Mouse (Mus musculus): ENCODE results near the gene Dnmt3c. TPM values are rescaled to one million over a fixed set of nuclear protein-coding genes. Genes with fewer than 3 reads are reported as not detected.
A peak's percentile ranks its signal among the peaks of the same experiment; 100 is the strongest.
"Not testable (repeated sequence)": the region's sequence is repeated elsewhere in the genome, so short reads cannot be mapped to it uniquely, and the experiment has no call there.

Gene Dnmt3c
- not detected for total RNA-seq (2021)
- long read RNA-seq, experiment 1: 0 reads
- long read RNA-seq, experiment 2: 0 reads

DNA sequence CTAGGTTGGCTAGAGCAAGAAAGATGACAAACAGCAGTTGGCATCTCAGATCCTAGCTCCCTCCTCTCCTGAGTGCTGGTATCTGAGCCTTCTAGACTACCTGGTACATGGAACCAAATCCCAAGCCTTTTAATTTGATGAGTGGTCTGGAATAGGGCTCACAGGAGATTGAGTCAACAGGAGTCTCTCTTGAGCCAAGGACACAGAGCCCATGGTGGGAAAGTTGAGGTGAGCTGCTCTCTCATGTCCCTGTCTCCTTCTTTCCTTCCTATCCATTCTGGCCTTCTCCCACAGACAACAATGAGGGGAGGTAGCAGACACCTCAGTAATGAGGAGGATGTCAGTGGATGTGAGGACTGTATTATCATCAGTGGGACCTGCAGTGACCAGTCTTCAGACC lies at the start of gene Dnmt3c:
Gene Dnmt3c, plus strand, starts transcription at position 301 of the 400 bp plus-strand sequence.
- no peak for DNase-seq

DNA sequence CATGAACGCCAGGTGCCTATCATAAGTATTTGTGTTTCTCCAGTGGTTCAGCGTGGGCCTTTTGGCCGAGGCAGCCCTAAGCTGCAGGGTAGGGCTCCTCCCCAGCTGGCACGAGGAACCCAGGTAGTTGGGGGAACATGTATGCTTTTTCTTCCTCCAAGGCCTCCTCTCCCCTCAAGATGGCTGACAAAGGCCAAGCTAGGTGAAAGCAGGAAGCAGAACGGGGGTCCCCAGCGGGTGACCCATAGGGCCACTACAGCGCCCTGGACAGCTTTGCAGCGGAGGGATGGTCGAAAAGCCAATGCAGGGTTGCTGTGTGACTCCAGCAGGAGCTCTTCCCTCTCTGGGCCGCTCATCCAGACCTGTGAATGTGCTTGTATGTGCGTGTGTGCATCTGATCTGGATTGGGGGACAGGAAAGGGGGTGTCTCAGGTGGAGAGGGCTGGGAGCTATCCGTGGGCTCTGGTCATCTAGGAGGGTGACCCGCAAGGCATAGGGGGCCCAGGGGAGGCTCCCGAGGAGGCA lies 47.6 kb upstream of the Dnmt3c start:
- DNase-seq: no peak

DNA sequence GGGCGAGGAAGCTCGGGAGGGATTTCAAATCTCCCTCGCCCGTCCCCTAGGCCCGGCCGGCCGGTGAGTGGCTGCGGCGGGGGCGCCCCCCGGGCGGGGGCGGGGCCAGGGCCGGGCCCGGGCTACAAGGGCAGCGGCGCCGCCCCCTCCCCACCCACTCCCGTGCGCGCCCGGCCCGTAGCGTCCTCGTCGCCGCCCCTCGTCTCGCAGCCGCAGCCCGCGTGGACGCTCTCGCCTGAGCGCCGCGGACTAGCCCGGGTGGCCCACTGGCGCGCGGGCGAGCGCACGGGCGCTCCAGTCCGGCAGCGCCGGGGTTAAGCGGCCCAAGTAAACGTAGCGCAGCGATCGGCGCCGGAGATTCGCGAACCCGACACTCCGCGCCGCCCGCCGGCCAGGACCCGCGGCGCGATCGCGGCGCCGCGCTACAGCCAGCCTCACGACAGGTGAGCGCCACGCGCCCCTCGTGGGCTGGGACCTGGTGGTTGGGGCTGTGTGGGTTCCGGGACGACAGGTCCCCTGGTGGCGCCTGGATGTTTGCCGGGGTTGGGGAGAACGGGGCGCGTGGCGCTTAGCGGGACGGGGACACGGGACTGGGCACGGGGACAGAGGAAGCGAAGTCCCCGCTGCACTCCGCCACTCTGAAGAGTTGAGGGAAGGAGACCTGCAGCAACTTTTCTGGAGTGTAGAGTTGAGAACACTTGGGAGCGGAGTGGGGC lies 47.0 kb upstream of the Dnmt3c start, which contains the start of gene Dnmt3b:
Gene Dnmt3b, plus strand, starts transcription at position 153 of the 716 bp plus-strand sequence.
- DNase-seq: peak; percentile 68 to 83

DNA sequence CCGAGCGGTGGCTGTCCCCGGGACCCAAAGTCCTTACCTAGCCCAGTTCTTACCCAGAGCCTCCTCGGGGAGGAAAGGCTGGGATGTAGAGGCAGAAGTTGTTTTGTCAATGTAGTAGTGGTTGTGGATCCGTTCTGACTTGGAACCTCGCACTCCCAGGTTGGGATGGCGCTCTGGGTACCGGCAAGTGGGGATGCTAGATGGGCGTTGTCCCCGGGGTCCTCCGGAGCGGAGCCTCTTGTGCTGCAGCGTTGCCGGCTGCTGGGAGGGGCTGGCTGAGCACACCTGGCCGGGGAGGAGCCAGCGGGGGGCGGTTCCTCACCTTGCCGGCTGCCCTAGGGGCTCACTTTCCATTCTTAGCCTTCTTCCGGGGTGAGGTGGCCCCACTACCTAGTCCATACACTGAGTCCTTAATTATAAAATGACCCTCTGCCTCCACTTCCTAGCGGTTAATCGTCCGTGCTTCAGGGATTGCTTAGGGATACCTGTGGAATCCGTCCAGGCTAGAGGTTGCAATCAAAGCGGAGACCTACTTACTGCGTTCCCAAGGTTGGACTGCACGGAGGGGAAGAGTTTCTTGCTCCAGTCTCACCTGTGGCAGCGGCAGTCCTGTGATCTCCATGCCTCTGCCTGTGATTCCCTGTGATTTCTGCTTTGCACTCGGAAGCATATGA lies 46.3 kb upstream of the Dnmt3c start:
- peak in 1 of 2 experiments; percentile 18 for DNase-seq

DNA sequence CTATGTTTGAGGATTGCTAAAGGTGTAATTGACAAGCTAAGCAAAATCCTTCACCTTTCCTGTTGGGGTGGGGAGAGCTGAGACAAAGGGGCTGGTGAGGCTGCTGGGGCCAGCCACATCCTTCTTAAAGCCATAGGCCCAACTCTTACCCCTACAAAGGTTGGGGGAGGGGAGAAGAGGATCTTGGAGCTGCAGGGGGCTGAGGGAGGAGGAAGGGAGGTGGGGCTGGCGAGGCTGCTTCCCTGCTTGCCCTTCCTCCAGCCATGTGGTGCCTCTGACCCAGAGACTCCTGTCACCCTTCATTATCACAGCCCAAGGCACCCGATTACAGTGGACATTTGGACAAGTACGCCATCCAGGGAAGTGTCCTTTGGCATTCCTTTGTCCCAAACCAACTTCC lies 44.8 kb upstream of the Dnmt3c start:
- no peak for DNase-seq

DNA sequence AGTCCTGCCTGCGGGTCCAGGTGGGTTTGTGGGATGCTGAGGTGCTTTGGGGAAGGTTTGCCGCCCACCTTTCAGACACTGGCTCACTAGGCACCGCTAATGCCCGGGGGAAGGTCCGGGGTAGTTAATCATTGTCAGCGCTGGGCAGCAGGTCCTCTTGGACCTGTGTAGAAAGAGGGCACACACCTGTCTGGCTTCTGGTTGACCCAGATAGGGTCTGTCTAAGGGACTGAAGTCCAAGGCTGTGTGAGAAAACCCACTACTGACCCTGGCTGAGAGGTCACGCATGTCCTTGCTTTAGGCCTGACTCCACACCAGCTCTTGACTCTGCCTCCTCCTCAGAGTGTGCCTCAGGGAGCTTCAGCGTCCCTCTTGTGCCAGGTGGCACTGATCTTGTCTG lies 38.8 kb upstream of the Dnmt3c start:
- not testable (repeated sequence) for DNase-seq

DNA sequence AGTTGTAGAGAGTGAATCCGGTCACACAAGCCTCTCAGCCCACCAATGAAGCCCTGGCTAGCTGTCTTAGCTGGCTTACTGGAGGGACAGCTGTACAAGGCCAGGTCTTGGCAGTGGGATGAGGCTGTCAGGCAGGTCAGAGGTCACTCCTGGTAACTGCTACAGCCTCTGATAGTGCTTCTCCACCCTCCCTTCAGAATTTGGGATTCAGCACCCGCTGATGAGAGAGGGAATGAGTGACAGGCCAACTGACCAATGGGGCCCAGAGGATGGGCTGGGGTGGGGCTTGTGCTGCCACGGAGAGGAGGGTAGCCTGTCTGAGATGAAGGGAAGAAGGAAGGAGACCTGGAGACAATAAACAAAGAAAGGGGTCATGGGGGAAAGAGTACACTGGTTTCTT lies 35.8 kb upstream of the Dnmt3c start:
- DNase-seq: no peak

DNA sequence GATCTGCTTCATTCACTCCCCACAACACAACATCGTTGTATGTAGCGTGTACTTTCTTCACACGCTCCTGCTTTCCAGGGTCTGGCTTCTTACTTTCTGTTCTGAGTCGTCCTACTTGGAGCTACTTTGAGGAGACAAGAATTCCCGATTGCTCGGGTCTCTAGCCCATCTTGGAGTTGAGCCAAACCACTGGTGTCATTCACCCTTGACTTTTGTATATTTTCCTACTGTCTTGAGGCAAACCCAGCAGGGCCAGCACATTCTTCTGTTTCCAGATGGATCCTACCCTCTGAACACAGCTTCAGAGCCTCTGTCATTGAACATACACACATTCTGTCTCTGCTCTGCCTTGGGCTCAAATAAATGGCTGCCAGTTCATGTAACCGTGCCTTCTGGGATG lies 31.1 kb upstream of the Dnmt3c start:
- DNase-seq: no peak

DNA sequence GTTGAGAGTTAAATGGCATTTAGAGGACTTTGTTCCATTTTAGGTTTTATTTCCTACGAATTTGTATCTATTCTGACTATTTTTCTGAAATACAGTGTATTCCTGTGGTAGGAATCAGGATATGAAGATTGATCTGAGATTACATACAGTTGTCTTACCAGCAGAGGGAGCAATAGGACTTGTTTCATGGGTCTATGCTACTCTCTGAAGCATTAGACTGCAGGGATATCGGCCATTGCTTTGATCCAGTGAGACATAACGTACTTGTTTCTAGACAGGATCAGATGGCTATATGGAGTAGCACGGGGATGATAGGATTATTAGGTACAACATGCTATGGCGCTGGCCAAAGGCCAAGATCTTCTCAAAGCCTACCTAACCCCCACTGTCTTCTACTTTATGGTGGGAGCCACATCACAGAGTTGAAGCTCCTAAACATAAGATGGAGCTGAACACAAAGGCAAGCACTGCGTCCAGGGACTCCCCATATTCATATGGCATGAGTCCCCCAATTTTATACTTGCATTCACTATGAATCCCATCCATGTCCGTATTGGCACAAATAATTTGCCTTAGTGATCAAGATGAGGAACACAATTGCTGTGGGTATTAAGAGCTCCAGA lies 27.6 kb upstream of the Dnmt3c start:
- DNase-seq: no peak

DNA sequence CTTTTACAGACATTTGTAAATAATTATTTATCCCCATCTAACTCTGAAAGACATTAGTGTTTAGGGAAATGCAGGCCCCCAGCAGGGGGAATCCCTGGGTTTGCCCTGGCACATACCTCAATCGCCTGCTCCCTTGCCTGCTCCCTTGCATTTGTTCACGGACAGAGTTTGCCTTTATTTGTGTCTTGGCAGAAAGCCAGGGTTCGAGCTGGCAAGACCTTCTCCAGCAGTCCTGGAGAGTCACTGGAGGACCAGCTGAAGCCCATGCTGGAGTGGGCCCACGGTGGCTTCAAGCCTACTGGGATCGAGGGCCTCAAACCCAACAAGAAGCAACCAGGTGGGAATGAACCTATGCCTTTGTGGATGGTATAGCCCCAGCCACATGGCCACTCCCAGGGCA lies 26.3 kb upstream of the Dnmt3c start:
- peak; percentile 10 to 13 for DNase-seq

DNA sequence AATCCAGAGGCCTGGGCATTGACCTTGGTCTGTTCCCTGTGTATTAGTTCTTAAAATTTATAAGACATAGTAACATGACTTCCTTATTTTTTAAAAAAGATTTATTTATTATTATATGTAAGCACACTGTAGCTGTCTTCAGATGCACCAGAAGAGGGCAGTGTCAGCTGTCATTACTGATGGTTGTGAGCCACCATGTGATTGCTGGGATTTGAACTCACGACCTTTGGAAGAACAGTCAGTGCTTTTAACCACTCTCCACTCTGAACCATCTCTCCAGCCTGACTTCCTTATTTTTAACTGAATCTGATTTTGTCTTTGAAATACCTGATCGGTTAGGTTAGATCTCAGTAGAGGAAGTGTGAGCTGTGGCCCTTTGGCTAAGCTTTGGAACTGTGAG lies 23.8 kb upstream of the Dnmt3c start:
- DNase-seq: no peak

DNA sequence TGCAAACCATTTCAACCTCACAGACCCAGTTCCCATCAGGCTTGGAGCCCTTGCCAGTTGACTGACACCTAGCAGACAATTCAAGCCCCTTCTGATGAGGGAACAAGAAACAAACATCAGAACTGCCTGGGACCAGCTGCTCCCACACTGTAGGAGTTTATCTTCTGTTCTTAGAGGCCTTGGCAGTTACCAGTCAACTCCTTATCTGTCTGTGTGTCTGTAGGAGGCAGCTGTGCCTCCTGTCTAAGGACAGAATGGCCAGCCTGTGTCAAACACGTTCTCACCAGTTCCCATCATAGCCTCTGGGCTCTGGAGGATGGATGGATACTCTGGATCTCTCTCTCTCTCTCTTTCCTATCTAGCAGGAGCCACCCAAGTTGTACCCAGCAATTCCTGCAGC lies 21.1 kb upstream of the Dnmt3c start:
- DNase-seq: not testable (repeated sequence)

DNA sequence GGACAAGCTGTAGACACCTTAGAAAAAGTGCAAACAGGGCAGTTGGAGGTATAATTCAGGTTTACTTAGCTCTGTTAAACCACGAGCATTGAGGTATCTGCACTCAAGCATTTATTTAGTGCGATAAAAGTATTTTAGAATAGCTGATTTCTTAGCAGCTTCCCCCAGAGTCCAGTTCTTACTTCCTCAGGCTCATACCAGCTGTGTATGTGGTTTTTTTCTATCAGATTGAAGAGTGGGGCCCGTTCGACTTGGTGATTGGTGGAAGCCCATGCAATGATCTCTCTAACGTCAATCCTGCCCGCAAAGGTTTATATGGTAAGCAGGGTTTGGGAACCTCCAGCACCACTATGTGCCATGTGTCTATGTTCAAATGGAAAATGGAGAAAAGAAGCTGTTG lies 19.5 kb upstream of the Dnmt3c start:
- no peak for DNase-seq

DNA sequence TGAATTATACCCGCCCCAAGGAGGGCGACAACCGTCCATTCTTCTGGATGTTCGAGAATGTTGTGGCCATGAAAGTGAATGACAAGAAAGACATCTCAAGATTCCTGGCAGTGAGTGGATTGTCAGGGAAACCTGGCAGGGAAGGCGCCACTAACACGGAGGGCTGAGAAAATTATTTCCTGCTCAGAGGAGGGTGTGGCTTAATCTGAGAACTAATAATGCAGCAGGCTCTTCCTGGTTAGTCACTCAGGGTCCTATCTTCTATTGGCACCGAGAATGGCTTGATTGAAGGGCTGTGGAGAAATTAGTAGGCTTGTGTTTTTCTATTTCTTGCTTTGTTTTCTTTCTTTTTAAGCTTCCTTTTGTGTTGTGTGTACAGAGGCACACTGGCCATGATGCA lies 18.9 kb upstream of the Dnmt3c start:
- no peak for DNase-seq

DNA sequence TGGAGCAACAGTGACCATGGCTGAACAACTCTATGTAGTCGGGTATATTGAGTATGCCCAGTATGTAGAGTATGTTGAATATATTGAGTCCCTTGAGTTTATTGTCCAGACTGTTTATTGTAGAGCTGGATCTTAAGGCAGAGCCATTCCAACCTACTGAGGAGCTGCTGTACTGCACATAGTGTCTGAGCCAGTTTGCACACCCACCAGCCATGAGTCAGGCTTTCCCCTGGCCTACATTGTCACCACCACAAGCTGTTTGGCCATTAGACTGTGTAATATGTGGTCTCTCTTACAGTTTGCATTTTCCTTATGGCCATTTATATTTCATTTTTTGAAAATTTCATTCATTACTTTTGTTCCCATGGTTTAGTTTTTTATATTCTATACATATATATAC lies 16.5 kb upstream of the Dnmt3c start:
- no peak for DNase-seq

DNA sequence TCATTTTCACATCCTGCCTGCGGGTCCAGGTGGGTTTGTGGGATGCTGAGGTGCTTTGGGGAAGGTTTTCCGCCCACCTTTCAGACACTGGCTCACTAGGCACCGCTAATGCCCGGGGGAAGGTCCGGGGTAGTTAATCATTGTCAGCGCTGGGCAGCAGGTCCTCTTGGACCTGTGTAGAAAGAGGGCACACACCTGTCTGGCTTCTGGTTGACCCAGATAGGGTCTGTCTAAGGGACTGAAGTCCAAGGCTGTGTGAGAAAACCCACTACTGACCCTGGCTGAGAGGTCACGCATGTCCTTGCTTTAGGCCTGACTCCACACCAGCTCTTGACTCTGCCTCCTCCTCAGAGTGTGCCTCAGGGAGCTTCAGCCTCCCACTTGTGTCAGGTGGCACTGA lies 3.0 kb upstream of the Dnmt3c start:
- DNase-seq: not testable (repeated sequence)

DNA sequence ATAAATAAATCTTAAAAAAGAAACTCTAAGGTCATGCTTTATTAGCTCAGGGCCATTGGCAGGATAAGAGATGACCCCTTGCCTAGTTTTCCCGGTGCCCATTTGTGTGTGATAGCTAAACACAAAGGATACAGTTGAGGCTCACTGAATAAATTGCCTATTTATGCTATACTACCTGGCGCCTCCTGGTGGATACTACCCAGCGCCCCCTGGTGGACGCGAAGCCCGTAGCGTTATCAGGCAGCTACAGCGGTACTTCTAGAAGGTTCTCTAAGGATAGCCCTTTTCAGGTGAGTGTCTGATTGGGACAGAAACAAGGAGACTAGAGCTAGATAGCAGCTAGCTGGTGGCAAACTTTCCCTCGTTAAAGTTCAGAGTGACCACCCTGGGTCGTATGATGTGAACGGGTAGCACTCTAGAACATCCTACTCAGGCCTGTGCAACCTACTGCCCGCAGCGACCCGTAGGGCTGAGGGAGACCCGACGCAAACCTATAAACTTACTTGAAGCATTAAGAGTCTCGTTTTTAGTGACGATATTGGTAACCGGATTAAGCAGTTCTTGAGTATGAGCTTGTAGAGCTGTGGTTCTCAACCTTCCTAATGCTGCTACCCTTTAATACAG lies 1.9 kb upstream of the Dnmt3c start:
- peak; percentile 72 to 80 for DNase-seq

DNA sequence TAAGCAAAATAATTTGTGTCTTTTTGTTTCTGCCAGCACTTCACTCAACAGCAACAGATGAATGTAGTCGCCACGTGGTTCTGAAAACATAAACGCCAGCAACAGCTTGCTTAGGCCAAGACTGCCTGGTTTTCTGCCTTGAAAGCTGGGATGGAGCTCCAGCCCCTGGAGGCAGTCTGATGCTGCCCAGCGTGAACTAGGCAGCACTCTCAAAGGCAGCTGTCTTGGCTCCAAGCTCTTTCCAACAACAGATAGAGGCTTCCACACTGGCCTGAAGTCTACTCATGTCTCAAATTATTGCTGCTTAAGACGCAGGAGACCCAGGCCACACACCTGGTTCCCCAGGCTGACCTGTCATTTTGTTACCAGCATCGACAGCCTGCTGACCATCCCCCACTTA lies 6.9 kb downstream of the Dnmt3c start:
- no peak for DNase-seq

DNA sequence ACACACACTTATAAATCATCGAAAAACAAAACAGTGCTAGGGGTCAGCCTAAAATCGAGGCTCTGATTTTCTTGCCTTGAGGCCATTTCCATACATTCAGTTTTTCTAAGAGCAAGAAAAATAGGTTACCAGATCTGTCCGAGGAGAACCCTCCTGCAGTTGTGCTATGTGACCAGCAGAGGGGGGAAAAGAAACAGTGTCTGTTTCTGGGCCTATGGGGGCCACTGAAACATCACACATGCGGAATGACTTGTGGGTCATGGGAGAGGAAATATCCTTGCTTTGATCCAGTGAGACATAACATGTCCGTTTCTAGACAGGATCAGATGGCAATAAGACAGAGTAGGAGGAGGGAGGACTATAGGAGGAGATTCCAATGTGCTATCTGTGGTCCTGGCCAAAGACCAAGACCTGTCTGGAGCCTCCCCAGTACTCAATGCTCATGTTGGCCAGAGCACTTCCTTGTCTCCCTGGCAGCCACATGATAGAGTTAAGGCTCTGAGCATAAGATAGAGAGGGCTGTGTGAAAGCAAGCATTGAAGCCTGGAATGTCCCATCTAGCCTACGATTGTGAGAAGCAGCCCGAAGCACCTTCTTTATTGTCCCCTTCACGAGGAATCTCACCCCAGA lies 14.4 kb downstream of the Dnmt3c start:
- DNase-seq: peak; percentile 7 to 16

DNA sequence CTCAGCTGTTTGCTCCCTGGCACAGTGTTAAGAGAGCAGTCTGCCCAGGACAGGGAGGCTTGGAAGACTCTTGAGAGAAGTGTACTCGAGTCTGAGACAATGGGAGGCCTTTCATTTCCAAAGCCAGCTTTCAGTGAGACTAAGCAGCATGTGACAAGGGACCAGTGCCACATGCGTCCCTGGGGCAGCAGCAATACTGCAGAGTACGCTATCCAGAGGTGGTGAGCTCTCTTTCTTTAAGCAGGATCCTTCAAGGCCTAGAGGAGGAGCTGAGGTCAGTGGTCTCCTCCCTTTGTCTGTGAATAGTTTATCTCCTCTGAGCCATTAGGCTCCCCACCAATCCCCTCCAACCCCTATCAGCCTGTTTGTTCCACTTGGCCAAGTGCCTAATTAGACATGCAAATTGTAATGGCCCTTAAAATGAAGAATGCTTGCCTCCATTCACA lies 16.2 kb downstream of the Dnmt3c start:
- DNase-seq: no peak

DNA sequence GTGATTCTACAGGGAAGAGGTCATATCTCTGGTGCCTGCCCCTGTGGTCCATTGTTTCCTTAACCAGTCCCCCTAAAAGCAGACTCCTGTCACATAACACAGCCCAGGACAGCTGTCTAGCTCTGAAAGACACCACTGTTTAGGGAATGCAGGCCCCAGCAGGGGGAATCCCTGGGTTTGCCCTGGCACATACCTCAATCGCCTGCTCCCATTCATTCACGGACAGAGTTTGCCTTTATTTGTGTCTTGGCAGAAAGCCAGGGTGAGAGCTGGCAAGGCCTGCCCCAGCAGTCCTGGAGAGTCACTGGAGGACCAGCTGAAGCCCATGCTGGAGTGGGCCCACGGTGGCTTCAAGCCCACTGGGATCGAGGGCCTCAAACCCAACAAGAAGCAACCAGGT lies 16.8 kb downstream of the Dnmt3c start:
- DNase-seq: peak; percentile 56

DNA sequence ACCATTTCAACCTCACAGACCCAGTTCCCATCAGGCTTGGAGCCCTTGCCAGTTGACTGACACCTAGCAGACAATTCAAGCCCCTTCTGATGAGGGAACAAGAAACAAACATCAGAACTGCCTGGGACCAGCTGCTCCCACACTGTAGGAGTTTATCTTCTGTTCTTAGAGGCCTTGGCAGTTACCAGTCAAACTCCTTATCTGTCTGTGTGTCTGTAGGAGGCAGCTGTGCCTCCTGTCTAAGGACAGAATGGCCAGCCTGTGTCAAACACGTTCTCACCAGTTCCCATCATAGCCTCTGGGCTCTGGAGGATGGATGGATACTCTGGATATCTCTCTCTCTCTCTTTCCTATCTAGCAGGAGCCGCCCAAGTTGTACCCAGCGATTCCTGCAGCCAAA lies 21.4 kb downstream of the Dnmt3c start:
- not testable (repeated sequence) for DNase-seq

Measured in adrenal gland, postnatal 36 days (tissue).